Mouse (Mus musculus) kidney, adult 8-10 months (tissue): ENCODE data around the gene Pgr.

ENCODE experiments used
- DNase-seq, 2 experiments: peaks; one replicate each; pipeline ENCODE4 v3.0.0; 2022

The Pgr gene

GRCm38 (mm10) chr9:8899616-8900202 lies at the start of gene Pgr:
Pgr (plus strand) TSS chr9:8899833.
- peak in 1 of 2 experiments; percentile 6 for DNase-seq

GRCm38 (mm10) chr9:8857455-8857854 lies 42.2 kb upstream of the Pgr start:
- no peak for DNase-seq

- no peak for DNase-seq
Measured at GRCm38 (mm10) chr9:8868511-8868910, 31.1 kb upstream of the Pgr start.

- no peak for DNase-seq
Measured at GRCm38 (mm10) chr9:8895205-8895604, 4.4 kb upstream of the Pgr start.

GRCm38 (mm10) chr9:8900203-8901012 lies 775 bp downstream of the Pgr start:
- peak; percentile 19 to 25 for DNase-seq

- no peak for DNase-seq
Measured at GRCm38 (mm10) chr9:8901013-8901646, 1.5 kb downstream of the Pgr start.

GRCm38 (mm10) chr9:8901647-8902131 lies 2.1 kb downstream of the Pgr start:
- peak in 1 of 2 experiments; percentile 6 for DNase-seq

GRCm38 (mm10) chr9:8902277-8902676 lies 2.6 kb downstream of the Pgr start:
- DNase-seq = no peak

GRCm38 (mm10) chr9:8927561-8927960 lies 27.9 kb downstream of the Pgr start:
- DNase-seq = no peak

- DNase-seq = no peak
Measured at GRCm38 (mm10) chr9:8937753-8938152, 38.1 kb downstream of the Pgr start.

GRCm38 (mm10) chr9:8953306-8953705 lies 53.7 kb downstream of the Pgr start:
- DNase-seq = no peak

GRCm38 (mm10) chr9:8964512-8965133 lies 65.0 kb downstream of the Pgr start:
- peak; percentile 1 to 49 for DNase-seq

- no peak for DNase-seq
Measured at GRCm38 (mm10) chr9:8970240-8970639, 70.6 kb downstream of the Pgr start.

- DNase-seq = no peak
Measured at GRCm38 (mm10) chr9:8971491-8971890, 71.9 kb downstream of the Pgr start, which contains the start of gene Gm16485. Gm16485 (plus strand) TSS chr9:8971791.

GRCm38 (mm10) chr9:8977775-8978174 lies 78.1 kb downstream of the Pgr start:
- no peak for DNase-seq

- no peak for DNase-seq
Measured at GRCm38 (mm10) chr9:8982315-8982714, 82.7 kb downstream of the Pgr start.

GRCm38 (mm10) chr9:8996494-8996893 lies 96.9 kb downstream of the Pgr start:
- DNase-seq = no peak

- DNase-seq = no peak
Measured at GRCm38 (mm10) chr9:9001170-9001569, 101.5 kb downstream of the Pgr start.

GRCm38 (mm10) chr9:9015108-9015507 lies 115.5 kb downstream of the Pgr start:
- no peak for DNase-seq
